Mouse (Mus musculus) left cerebral cortex, adult 9 months (tissue): ENCODE measurements around the gene Znrd1.
A peak's percentile ranks its signal among the peaks of the same experiment; 100 is the strongest.

ENCODE experiments used
- DNase-seq, 2 experiments: peaks; one replicate each; pipeline ENCODE4 v3.0.0; 2022; ENCODE audit warnings: low spot score in 2 of 2

Znrd1 gene

GRCm38 (mm10) chr17:36927496-36928120, 30.8 kb downstream of the Znrd1 start:
- DNase-seq, result no peak

- no peak for DNase-seq
Measured at GRCm38 (mm10) chr17:36923491-36923890, 34.9 kb downstream of the Znrd1 start.

GRCm38 (mm10) chr17:36922715-36923114, 35.6 kb downstream of the Znrd1 start:
- DNase-seq, result no peak

- no peak for DNase-seq
Measured at GRCm38 (mm10) chr17:36920239-36920638, 38.1 kb downstream of the Znrd1 start.

- peak in 1 of 2 experiments; percentile 59 for DNase-seq
Measured at GRCm38 (mm10) chr17:36915076-36915475, 43.3 kb downstream of the Znrd1 start.

GRCm38 (mm10) chr17:36914108-36914507, 44.3 kb downstream of the Znrd1 start:
- peak; percentile 14 to 81 for DNase-seq

GRCm38 (mm10) chr17:36912031-36912430, 46.3 kb downstream of the Znrd1 start:
- DNase-seq, result no peak

- DNase-seq, result no peak
Measured at GRCm38 (mm10) chr17:36909802-36910201, 48.6 kb downstream of the Znrd1 start.

- DNase-seq, result no peak
Measured at GRCm38 (mm10) chr17:36908235-36908634, 50.1 kb downstream of the Znrd1 start.
